Mouse (Mus musculus) heart, embryonic 11.5 days (tissue): ENCODE results near the gene Supt20. TPM values are rescaled to one million over a fixed set of nuclear protein-coding genes. Genes with fewer than 3 reads are reported as not detected.

Experiments used
- ATAC-seq: fragments of 200-750 bp; cut with Nextera tagmentation; replicated peaks from 2 replicates; pipeline ENCODE4 v1.8.0; 2017; ENCODE audit warnings: moderate library complexity; ENCODE audit not compliant: insufficient number of reproducible peaks, low FRiP score, low TSS enrichment
- H3K27ac ChIP-seq: fragments of 300-500 bp; sonication (generic); 2 replicates; pipeline ENCODE4 v1.5.1; 2014; ENCODE audit warnings: mild to moderate bottlenecking, low read depth, low read length
- H3K27me3 ChIP-seq: fragments of 300-500 bp; sonication (generic); 2 replicates; pipeline ENCODE4 v1.6.1; 2014; ENCODE audit warnings: mild to moderate bottlenecking, low read length, mixed read lengths; ENCODE audit not compliant: control insufficient read depth, insufficient read depth
- H3K36me3 ChIP-seq: fragments of 300-500 bp; sonication (generic); 2 replicates; pipeline ENCODE4 v1.6.1; 2014; ENCODE audit warnings: mild to moderate bottlenecking, low read length, moderate library complexity, mixed read lengths; ENCODE audit not compliant: control insufficient read depth, insufficient read depth
- H3K4me1 ChIP-seq: fragments of 300-500 bp; sonication (generic); 2 replicates; pipeline ENCODE4 v1.6.1; 2014; ENCODE audit warnings: low read length; ENCODE audit not compliant: control insufficient read depth, insufficient read depth
- H3K4me2 ChIP-seq: fragments of 300-500 bp; sonication (generic); 2 replicates; pipeline ENCODE4 v1.6.1; 2014; ENCODE audit warnings: mild to moderate bottlenecking, moderate library complexity
- H3K4me3 ChIP-seq: fragments of 300-500 bp; sonication (generic); 2 replicates; pipeline ENCODE4 v1.5.1; 2014; ENCODE audit warnings: low read depth, low read length
- H3K9ac ChIP-seq: fragments of 300-500 bp; sonication (generic); 2 replicates; pipeline ENCODE4 v1.6.1; 2014; ENCODE audit warnings: mild to moderate bottlenecking, low read depth, low read length, moderate library complexity
- H3K9me3 ChIP-seq: fragments of 300-500 bp; sonication (generic); replicated peaks from 2 replicates; pipeline ENCODE4 v1.6.1; 2016; ENCODE audit warnings: low read length; ENCODE audit not compliant: control insufficient read depth
- WGBS: fragments of 180-500 bp; shearing (Covaris S2); extraction: QIAGEN DNeasy Blood & Tissue Kit; methylation state at CpG from one replicate; pipeline ENCODE4 v1.1.7; 2014; ENCODE audit not compliant: insufficient replicate concordance; 5-methylcytosine and 5-hydroxymethylcytosine counted together
- polyA plus RNA-seq: library from polyadenylated mRNA; unstranded; fragments of >200 nt; fragmentation: Nextera tagmentation; extraction: Ambion mirVana; gene quantifications from 2 replicates; pipeline ENCODE4 v1.2.1, GENCODE M21; 2014

Supt20 gene
- polyA plus RNA-seq, 1 experiment from 2014 or later, result 77.6 TPM

DNA sequence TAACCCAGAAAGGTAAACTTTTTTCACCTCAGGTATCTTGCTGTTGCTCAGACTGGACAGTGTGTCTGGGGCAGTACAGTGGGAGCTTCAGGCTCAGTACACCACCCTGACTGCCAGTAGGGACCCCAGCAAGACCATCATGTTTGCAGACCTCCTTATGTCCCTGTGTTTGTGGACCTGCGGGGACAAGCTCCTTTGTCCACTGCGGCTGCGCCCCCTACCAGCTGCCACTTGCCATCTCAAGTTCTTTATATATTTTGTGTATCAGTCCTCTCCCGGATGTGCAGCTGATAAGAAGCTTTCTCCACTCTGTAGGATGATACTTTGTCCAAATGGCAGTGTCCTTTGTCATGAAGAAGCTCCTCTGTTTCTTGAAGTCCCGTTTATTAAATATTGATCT, 30.2 kb upstream of the Supt20 start:
- Histone ChIP-seq H3K9ac (no peak overlapping the region), H3K27me3 (no peaks in the 10 kb centered on the region), H3K4me2 (no peak overlapping the region), H3K36me3 (no peaks in the 10 kb centered on the region), H3K4me3 (no peak overlapping the region), H3K4me1 (no peaks in the 10 kb centered on the region), H3K27ac (no peak overlapping the region), H3K9me3 (no peaks in the 10 kb centered on the region)
- whole genome bisulfite sequencing, result 44% methylated on average over 5 of the region's 5 CpGs
- no peak for ATAC-seq

DNA sequence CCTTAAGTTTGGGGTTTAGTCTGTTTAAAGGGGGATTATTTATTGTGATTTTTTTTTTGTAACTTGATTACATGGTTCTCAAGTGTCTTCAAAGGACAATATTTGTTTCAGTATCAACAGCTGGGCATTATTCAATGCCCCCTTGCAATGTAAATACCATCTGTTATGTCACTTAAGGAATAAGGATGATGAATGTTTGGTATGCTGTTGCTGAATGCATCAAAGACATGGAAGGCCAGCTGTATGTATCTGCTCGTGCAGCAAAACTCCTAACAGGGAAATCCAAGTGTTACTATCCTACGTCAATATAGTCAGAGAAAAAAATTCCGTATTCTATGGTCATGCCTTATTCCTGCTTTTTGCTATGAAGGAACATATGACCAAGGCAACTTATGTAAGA, 24.5 kb upstream of the Supt20 start:
- 80% methylated on average over 3 of the region's 3 CpGs for WGBS
- no peaks in the 10 kb centered on the region for H3K27me3 ChIP-seq
- ATAC-seq, result no peak
- no peaks in the 10 kb centered on the region for H3K9me3 ChIP-seq
- H3K9ac ChIP-seq, result no peak overlapping the region
- no peak overlapping the region for H3K27ac ChIP-seq
- H3K4me1 ChIP-seq, result no peaks in the 10 kb centered on the region
- no peak overlapping the region for H3K4me3 ChIP-seq
- H3K36me3 ChIP-seq, result no peaks in the 10 kb centered on the region
- H3K4me2 ChIP-seq, result no peak overlapping the region

DNA sequence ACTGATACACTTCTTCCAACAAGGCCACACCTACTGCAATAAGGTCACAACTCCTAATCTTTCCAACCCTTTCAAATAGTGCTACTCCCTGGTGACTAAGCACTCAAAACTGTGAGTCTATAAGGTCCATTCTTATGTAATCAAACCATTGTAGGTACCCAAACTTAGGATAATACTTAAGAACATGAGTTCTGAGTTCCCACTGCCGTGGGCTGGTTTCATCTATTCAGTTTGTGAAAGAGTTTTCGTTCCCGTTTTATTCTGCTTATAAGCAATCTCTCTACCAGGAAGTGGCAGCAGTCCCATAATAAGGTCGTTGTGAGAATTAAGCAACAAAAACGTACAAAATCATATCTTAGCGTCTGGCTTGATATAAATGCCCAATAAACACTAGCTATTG, 23.9 kb upstream of the Supt20 start:
- H3K27ac ChIP-seq, result no peak overlapping the region

DNA sequence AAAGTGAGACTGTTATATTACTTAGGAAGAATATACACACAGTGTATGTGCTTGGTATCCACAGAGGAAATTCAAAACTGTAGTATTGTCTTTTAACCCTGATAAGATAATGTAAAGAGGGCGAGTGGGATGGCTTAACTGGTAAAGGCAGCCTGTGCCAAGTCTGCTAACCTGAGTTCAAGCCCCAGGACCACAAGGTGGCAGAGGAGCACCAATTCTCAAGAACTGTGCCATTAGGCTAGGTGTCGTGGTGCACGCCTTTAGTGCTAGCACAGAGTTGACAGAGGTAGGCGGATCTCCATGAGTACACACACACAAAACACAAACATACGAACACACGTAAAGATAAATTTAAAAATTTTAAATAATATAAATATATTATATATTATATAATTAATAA, 23.0 kb upstream of the Supt20 start:
- no peaks in the 10 kb centered on the region for H3K36me3 ChIP-seq
- no peak overlapping the region for H3K4me2 ChIP-seq
- H3K9ac ChIP-seq, result no peak overlapping the region
- no peaks in the 10 kb centered on the region for H3K4me1 ChIP-seq
- 74% methylated on average over 6 of the region's 6 CpGs for WGBS
- no peaks in the 10 kb centered on the region for H3K27me3 ChIP-seq
- no peak overlapping the region for H3K27ac ChIP-seq
- no peak overlapping the region for H3K4me3 ChIP-seq
- ATAC-seq, result no peak
- no peaks in the 10 kb centered on the region for H3K9me3 ChIP-seq

More for the DNA sequence above, 23.9 kb upstream of the Supt20 start:
- no peak overlapping the region for H3K4me2 ChIP-seq
- no peak overlapping the region for H3K9ac ChIP-seq
- 73% methylated on average over 6 of the region's 6 CpGs for WGBS
- H3K9me3 ChIP-seq, result no peaks in the 10 kb centered on the region
- no peak for ATAC-seq
- no peaks in the 10 kb centered on the region for H3K36me3 ChIP-seq
- no peak overlapping the region for H3K4me3 ChIP-seq
- no peaks in the 10 kb centered on the region for H3K4me1 ChIP-seq
- no peaks in the 10 kb centered on the region for H3K27me3 ChIP-seq

DNA sequence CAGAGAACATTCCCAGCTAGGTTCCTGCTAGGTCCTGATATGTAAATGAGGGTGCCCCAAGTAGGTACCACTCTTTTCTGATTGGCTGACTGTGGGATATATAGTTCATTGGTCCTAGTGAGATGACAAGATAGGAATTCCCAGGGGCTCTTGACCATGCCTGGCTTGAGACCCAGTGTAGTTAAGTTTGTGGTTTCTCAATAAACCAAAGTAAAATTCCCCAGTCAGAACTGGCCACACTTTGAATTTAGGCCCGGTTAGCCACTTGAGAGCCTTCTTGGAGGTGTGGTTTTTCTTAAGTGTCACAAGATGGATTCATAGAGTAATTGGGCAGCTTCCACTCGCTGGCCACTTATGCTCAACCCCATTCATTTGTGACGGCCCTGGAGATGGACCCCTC, 20.5 kb upstream of the Supt20 start:
- WGBS, result 73% methylated on average over 3 of the region's 3 CpGs
- H3K4me3 ChIP-seq, result no peak overlapping the region
- no peaks in the 10 kb centered on the region for H3K9me3 ChIP-seq
- H3K4me2 ChIP-seq, result no peak overlapping the region
- H3K36me3 ChIP-seq, result no peaks in the 10 kb centered on the region
- no peak overlapping the region for H3K27ac ChIP-seq
- no peak overlapping the region for H3K9ac ChIP-seq
- no peaks in the 10 kb centered on the region for H3K27me3 ChIP-seq
- no peak for ATAC-seq
- no peaks in the 10 kb centered on the region for H3K4me1 ChIP-seq

DNA sequence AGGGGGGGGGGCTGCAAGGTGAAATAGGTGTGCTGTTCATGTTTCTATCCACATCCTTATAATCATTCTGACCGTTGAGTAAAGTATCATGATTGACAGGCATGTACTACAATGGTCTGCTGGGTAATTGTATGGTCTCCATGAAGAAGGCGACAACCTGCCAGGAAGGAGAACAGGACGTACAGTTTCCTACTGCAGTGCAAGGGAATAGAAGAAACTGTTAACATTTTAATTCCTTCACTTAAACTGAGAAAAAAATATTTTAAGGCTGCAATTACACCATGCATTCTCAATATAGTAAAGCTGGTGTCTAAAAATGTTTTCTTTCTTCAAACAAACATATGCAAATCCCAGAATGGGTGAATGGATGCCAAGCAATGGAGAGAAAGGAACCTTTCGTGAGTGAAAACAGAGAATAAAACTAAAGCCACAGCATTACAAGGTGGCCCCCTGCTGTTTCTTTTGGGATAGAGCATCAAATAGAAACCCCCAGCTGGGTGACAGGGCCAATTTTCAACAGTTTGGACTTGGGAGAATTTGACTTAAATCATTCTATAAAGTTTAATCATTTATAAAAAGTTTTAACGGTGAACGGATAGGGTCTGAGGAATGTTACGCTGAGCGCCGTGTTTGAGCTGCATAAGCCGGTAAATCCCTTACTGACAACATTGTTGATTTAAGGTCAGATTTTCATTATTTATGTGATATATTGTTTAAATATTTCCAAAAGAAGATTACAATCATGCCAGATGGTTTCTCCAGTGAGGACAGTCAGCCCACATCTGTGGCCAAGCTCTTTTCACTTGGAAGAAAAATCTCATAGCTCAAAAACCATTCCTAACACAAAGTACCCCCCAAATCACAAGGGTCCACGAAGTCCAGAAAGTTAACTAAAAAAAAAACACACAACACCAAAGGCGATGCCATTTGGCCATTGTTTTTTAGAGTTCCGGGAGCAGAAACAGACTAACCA, 19.8 kb upstream of the Supt20 start:
- Histone ChIP-seq H3K9me3 (no peaks in the 10 kb centered on the region), H3K27ac (no peak overlapping the region), H3K36me3 (no peaks in the 10 kb centered on the region), H3K9ac (no peak overlapping the region), H3K4me3 (no peak overlapping the region), H3K4me2 (no peak overlapping the region), H3K27me3 (no peaks in the 10 kb centered on the region), H3K4me1 (no peaks in the 10 kb centered on the region)
- no peak for ATAC-seq
- 69% methylated on average over 13 of the region's 13 CpGs for WGBS

DNA sequence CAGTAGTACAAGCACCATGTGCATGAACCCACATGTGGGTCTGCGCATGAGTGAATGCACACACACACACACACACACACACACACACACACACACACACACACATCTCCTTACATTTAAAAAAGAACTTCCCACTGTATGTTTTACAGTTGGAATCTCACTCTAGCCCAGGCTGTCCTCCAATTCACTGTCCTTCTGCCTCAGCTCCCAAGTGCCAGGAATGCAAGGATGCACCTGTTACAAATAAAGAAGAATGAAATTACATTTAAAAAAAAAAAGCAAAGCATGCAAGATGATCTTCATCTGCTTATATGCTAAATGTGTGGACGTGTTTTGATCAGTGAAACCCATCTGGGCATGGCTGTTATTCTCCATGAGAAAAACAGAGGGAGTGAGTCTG, 15.8 kb upstream of the Supt20 start:
- no peak for ATAC-seq
- Histone ChIP-seq H3K27ac (no peak overlapping the region), H3K27me3 (no peaks in the 10 kb centered on the region), H3K4me3 (no peak overlapping the region), H3K9ac (no peak overlapping the region), H3K4me2 (no peak overlapping the region), H3K9me3 (no peaks in the 10 kb centered on the region), H3K36me3 (no peaks in the 10 kb centered on the region), H3K4me1 (no peaks in the 10 kb centered on the region)
- 75% methylated on average over 2 of the region's 2 CpGs for WGBS

DNA sequence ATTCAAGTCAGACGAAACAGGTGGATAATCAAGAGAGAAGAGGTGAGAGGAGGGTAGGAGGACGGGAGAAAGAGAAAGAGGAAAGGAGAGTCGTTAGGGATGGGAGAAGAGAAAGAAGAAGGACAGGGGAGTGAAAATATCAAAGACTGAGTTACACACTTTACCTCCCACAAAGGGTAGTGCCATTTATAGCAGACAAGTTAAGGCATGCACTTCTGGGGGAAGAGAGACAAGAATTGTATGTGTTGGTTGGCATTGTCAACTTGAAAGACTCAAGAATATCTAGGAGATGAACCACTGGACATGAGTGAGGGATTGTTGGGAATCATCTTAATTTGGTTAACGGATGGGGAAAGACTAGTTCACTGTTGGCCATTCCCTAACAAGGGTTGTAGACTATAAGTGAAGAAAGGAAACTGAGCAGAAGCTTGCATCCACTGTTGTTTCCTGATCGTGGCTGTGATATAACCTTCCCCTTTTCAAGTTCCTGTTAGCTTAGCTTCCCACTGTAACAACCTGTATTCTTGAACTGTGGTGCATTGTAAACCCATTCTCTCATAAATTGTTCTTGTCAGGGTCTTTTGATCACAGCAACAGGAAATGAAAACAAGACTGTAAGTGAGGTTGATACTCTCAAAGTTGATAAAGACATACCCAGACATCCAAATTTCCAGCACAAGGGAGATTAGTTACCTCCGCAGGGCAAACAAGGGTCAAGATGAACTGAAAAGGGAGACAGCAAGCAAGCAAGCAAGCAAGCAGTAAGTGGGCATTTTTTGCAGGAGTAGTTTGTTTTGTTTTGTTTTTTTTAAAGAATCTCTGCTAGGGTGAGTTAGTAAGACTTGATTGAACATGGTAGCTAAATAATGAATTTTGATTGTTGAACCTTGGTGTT, 11.1 kb upstream of the Supt20 start:
- no peak overlapping the region for H3K4me2 ChIP-seq
- no peak overlapping the region for H3K9ac ChIP-seq
- H3K4me3 ChIP-seq, result no peak overlapping the region
- no peaks in the 10 kb centered on the region for H3K4me1 ChIP-seq
- no peak overlapping the region for H3K27ac ChIP-seq
- no peaks in the 10 kb centered on the region for H3K36me3 ChIP-seq
- ATAC-seq, result no peak
- H3K9me3 ChIP-seq, result no peaks in the 10 kb centered on the region
- WGBS, result 61% methylated on average over 6 of the region's 6 CpGs
- no peaks in the 10 kb centered on the region for H3K27me3 ChIP-seq
